Mouse (Mus musculus) bone marrow macrophage, adult 2 months (primary cell): ENCODE measurements around the gene Awat2.

Experiments used
- CTCF ChIP-seq: IDR thresholded peaks from 2 replicates; pipeline ENCODE4 v1.5.1; 2012; ENCODE audit warnings: low read depth, mild to moderate bottlenecking, low read length, moderate library complexity
- POLR2A ChIP-seq: IDR thresholded peaks from 2 replicates; pipeline ENCODE4 v1.6.1; 2012; ENCODE audit warnings: mild to moderate bottlenecking, low read depth, low read length, borderline replicate concordance

DNA sequence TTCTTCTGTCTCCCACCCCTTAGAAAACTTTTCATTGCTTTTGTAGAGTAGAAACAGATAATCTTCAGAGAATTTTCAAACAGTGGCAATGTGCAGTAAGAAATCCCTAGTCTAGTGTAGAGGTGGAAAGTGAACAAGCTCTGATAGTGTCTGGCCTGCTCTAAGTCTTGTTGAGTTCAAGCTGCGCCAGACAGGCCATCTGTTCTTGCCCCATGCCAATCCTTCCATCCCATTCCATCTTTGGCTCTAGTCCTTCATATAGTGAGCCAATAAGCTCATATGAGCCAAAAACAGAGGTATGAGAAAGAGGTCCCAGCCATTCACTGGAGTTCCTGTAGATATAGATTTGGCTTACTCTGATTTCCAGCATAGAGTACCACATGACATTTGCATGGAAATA, 52.6 kb downstream of the Awat2 start:
- TF ChIP-seq CTCF: no peak
- no peak for TF ChIP-seq POLR2A
